ENCODE assay signal across 9 mouse cellular contexts in the genomic region with DNA sequence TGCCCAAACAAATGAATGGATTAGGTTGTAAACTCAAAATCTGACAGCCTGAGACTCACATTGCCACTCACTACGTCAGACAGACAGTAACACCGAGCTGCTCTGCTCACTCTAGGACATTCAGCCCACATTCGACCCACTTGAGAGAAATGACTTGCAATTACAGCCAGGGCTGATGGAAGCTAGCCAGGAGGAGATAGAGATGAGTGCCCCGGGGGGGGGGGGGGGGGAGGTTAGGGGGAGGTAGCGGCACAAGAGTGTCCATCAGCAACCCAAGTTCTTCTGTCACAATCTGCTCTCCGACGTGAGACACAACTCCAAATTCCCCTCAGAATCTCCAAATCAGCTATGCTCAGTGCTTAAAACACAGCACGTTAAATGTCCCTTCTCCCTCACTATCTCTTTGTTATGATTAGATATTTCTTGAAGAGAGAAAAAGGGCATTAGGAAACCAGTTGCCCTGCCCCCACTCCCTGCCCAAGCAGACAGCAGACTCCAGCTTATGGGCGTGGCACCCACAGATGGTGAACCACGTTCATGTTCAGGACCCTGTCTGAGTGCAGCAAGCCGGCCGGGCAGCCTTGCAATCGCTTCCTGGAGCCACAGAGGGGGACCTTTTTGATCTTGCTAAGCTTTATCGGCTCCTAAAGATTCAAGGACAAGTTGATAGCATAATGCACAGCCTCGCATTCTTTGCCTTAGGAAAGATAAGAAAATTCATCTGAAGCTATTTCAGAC.
DNase-seq lines count a peak whose midpoint lies in the region; ATAC-seq lines count a peak whose summit lies in the region.
"Had no signal": no experiment of that assay in that cellular context is flagged by ENCODE, and none has a peak within 500 bp of the region (broad histone marks: within the 10 kb centered on the region; RNA-seq: fewer than 3 reads in every experiment).

No protein-coding gene starts in this region.

- peak overlapping the region; percentile 16 for H3K4me3 ChIP-seq in heart, embryonic 10.5 days
- no peak overlapping the region for H3K4me3 ChIP-seq in heart, embryonic 16.5 days (ENCODE audit: low read length)
- H3K4me3 ChIP-seq in hindbrain, embryonic 13.5 days, result no peak overlapping the region

- H3K4me1 ChIP-seq in heart, embryonic 10.5 days, result peaks cover 40% of the 10 kb centered on the region
- H3K4me1 ChIP-seq in heart, embryonic 16.5 days (ENCODE audit: control insufficient read depth, insufficient read depth, low read length), result peaks cover 18% of the 10 kb centered on the region
- H3K4me1 ChIP-seq in hindbrain, embryonic 13.5 days (replicated peaks), result peaks cover 23% of the 10 kb centered on the region

- ATAC-seq in heart, embryonic 16.5 days (replicated peaks; ENCODE audit: extremely low read depth, insufficient read depth, low FRiP score), result no peak
- ATAC-seq in hindbrain, embryonic 13.5 days (ENCODE audit: low FRiP score), result no peak

- H3K9me3 ChIP-seq in heart, embryonic 10.5 days, result no peaks in the 10 kb centered on the region
- no peaks in the 10 kb centered on the region for H3K9me3 ChIP-seq in heart, embryonic 16.5 days (replicated peaks; ENCODE audit: control insufficient read depth, low read length)
- no peaks in the 10 kb centered on the region for H3K9me3 ChIP-seq in hindbrain, embryonic 13.5 days

- H3K4me2 ChIP-seq in heart, embryonic 16.5 days (ENCODE audit: low read depth, low read length), result peak overlapping the region; percentile 33; the same call in 1 of the 2 replicates
- H3K4me2 ChIP-seq in hindbrain, embryonic 13.5 days, result no peak overlapping the region

- H3K27ac ChIP-seq in heart, embryonic 10.5 days, result 0 out of 2 replicates have a peak overlapping the region, but pooled peaks have one; percentile 2
- no peak overlapping the region for H3K27ac ChIP-seq in heart, embryonic 16.5 days (ENCODE audit: low read length)
- H3K27ac ChIP-seq in hindbrain, embryonic 13.5 days, result no peak overlapping the region

- 13% methylated on average over 15 of the region's 15 CpGs for WGBS in heart, embryonic 10.5 days
- WGBS in heart, embryonic 16.5 days, result 14% methylated on average over 14 of the region's 15 CpGs
- WGBS in hindbrain, embryonic 13.5 days, result 49% methylated on average over 15 of the region's 15 CpGs

- no peaks in the 10 kb centered on the region for H3K36me3 ChIP-seq in heart, embryonic 10.5 days
- H3K36me3 ChIP-seq in heart, embryonic 16.5 days (ENCODE audit: control insufficient read depth, insufficient read depth), result no peaks in the 10 kb centered on the region
- no peaks in the 10 kb centered on the region for H3K36me3 ChIP-seq in hindbrain, embryonic 13.5 days

- no peak for DNase-seq in heart, embryonic 10.5 days (ENCODE audit: low spot score)
- no peak for DNase-seq in heart, adult 8-10 months (ENCODE audit: low spot score)
- DNase-seq in spleen, postnatal 36 days (ENCODE audit: low spot score in 2 of 2), result peak; percentile 11 to 18
- DNase-seq in spleen, adult 18-20 months, result no peak
- peak; percentile 69 for DNase-seq in testis, postnatal 10 days (ENCODE audit: low spot score)
- no peak for DNase-seq in gastrocnemius, adult 8-10 months (ENCODE audit: low spot score in 2 of 2)
- DNase-seq: kidney, adult 8-10 months had no signal

- H3K9ac ChIP-seq in heart, embryonic 16.5 days (ENCODE audit: low read length), result no peak overlapping the region
- H3K9ac ChIP-seq in hindbrain, embryonic 13.5 days, result no peak overlapping the region

- peaks cover 25% of the 10 kb centered on the region for H3K27me3 ChIP-seq in heart, embryonic 10.5 days (ENCODE audit: insufficient read depth, poor library complexity, severe bottlenecking)
- no peaks in the 10 kb centered on the region for H3K27me3 ChIP-seq in heart, embryonic 16.5 days (ENCODE audit: control insufficient read depth, insufficient read depth, low read length)
- H3K27me3 ChIP-seq in hindbrain, embryonic 13.5 days, result no peaks in the 10 kb centered on the region

Comparison
In these comparisons a context has a peak if more than half of its experiments do, and no peak if none do; other contexts are left out.
1. DNase-seq: peak in spleen, postnatal 36 days (2 of 2) and testis, postnatal 10 days (single experiment); none in heart, embryonic 10.5 days (single experiment), heart, adult 8-10 months (single experiment), spleen, adult 18-20 months (0 of 2) and gastrocnemius, adult 8-10 months (0 of 2).